Mouse (Mus musculus): ENCODE data around the gene Tgfbi.

DNA sequence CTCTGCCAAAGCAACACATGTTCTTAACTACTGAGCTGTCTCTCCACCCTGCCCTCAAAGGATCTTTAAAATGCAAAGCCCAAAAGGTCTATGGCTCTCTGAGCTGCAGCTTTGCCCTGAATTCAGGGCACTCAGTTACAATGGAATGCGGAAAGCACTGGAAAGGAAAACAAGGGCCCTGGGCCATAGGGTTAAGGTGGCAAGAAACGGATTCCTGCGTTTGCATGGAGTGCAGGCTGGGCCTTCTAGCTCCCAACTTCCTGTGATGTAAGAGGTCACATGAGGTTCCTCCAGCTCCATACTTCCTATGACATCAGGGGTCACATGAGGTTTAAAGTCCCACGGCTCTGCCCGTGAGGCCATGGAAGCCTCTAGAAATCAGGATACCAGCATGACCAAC lies 44.9 kb downstream of the Tgfbi start:
- no peak for TF ChIP-seq CTCF (IDR thresholded peaks at IDR 0.05; ENCODE audit: extremely low read depth, insufficient read depth, low read length)
- TF ChIP-seq POLR2A (IDR thresholded peaks at IDR 0.05; ENCODE audit: extremely low read depth, insufficient read depth, low read length), result no peak
